Mouse (Mus musculus): ENCODE data around the gene Kcna3.

The Kcna3 gene

GRCm38 (mm10) chr3:107035521-107036457 lies at the start of gene Kcna3:
TSS of gene Kcna3 (plus strand) at chr3:107036169.
- DNase-seq: peak; percentile 94

- DNase-seq: peak; percentile 12
These were observed 44.6 kb upstream of the Kcna3 start for GRCm38 (mm10) chr3:106991334-106991733.

GRCm38 (mm10) chr3:106995347-106995746 lies 40.6 kb upstream of the Kcna3 start:
- no peak for DNase-seq

- no peak for DNase-seq
These were observed 39.8 kb upstream of the Kcna3 start for GRCm38 (mm10) chr3:106996186-106996585.

- DNase-seq: no peak
These were observed 37.6 kb upstream of the Kcna3 start for GRCm38 (mm10) chr3:106998370-106998769.

GRCm38 (mm10) chr3:107000165-107000564 lies 35.8 kb upstream of the Kcna3 start:
- no peak for DNase-seq

GRCm38 (mm10) chr3:107002249-107003123 lies 33.5 kb upstream of the Kcna3 start:
- no peak for DNase-seq

- DNase-seq: no peak
These were observed 26.5 kb upstream of the Kcna3 start for GRCm38 (mm10) chr3:107009329-107010076.

GRCm38 (mm10) chr3:107018286-107018685 lies 17.7 kb upstream of the Kcna3 start:
- DNase-seq: no peak

GRCm38 (mm10) chr3:107031547-107031946 lies 4.4 kb upstream of the Kcna3 start:
- DNase-seq: no peak

- no peak for DNase-seq
These were observed 1.2 kb upstream of the Kcna3 start for GRCm38 (mm10) chr3:107034776-107035175.

GRCm38 (mm10) chr3:107036458-107037039 lies 580 bp downstream of the Kcna3 start:
- DNase-seq: peak; percentile 73

GRCm38 (mm10) chr3:107037105-107037504 lies 1.1 kb downstream of the Kcna3 start:
- peak; percentile 45 for DNase-seq

GRCm38 (mm10) chr3:107037536-107038155 lies 1.7 kb downstream of the Kcna3 start:
- peak; percentile 50 for DNase-seq

GRCm38 (mm10) chr3:107038156-107038536 lies 2.2 kb downstream of the Kcna3 start:
- no peak for DNase-seq

- DNase-seq: peak; percentile 60
These were observed 2.8 kb downstream of the Kcna3 start for GRCm38 (mm10) chr3:107038661-107039223.

- DNase-seq: peak; percentile 33
These were observed 3.3 kb downstream of the Kcna3 start for GRCm38 (mm10) chr3:107039306-107039705.

GRCm38 (mm10) chr3:107040408-107040807 lies 4.4 kb downstream of the Kcna3 start:
- no peak for DNase-seq

GRCm38 (mm10) chr3:107041718-107042117 lies 5.7 kb downstream of the Kcna3 start:
- no peak for DNase-seq

- DNase-seq: no peak
These were observed 25.5 kb downstream of the Kcna3 start for GRCm38 (mm10) chr3:107061468-107061867.

- DNase-seq: no peak
These were observed 26.8 kb downstream of the Kcna3 start for GRCm38 (mm10) chr3:107062771-107063170.

Data from thymus, postnatal 4 days (tissue).